Mouse (Mus musculus): ENCODE data around the gene Nlrc3. TPM values are rescaled to one million over a fixed set of nuclear protein-coding genes. Genes with fewer than 3 reads are reported as not detected.
A peak's percentile ranks its signal among the peaks of the same experiment; 100 is the strongest.
"Not testable (repeated sequence)": the region's sequence is repeated elsewhere in the genome, so short reads cannot be mapped to it uniquely, and the experiment has no call there.

Nlrc3 gene
- polyA plus RNA-seq (2015; fragmentation: Nextera tagmentation; extraction: Ambion mirVana): 1.00 and 1.0 TPM in 2 replicates

- Histone ChIP-seq H3K4me2 (replicated peaks) (no peak within 1 kb of the TSS), H3K27ac (no peak within 1 kb of the TSS), H3K4me1 (replicated peaks) (0 out of 2 replicates have a peak, but pooled peaks cover 2% of the 10 kb centered on the region), H3K27me3 (replicated peaks) (no peaks in the 10 kb centered on the region), H3K9ac (no peak within 1 kb of the TSS), H3K36me3 (peaks cover 26% of the 10 kb centered on the region), H3K4me3 (replicated peaks) (no peak within 1 kb of the TSS), H3K9me3 (no peaks in the 10 kb centered on the region)
- ATAC-seq: peak; percentile 56
- 61% methylated on average over 4 of the region's 4 CpGs for WGBS
Measured at GRCm38 (mm10) chr16:3976251-3976671, at the start of gene Nlrc3. Gene Nlrc3, minus strand, starts transcription at chr16:3976632.

DNA sequence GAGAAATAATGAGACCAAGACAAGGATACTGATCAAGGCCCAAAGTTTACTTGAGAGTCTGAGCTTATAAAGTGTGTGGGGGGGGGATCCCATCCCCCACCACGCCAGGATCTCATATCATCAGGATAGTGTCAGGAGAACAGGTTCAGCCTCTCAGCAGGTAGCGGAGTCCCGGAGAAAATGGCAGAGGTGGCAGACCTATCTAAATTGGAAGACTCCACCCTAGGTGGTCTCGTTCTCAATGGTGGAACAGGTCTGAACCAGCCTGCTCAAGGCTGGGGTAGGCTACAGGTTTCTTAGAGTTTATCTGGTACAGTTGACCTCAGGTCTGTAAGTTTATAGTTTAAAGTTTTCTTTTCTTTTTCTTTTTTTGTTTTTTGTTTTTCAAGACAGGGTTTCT is 46.3 kb upstream of the Nlrc3 start:
- Histone ChIP-seq H3K4me1 (replicated peaks) (no peaks in the 10 kb centered on the region), H3K27me3 (replicated peaks) (no peaks in the 10 kb centered on the region), H3K9ac (no peak overlapping the region), H3K4me3 (replicated peaks) (no peak overlapping the region), H3K9me3 (no peaks in the 10 kb centered on the region), H3K36me3 (no peaks in the 10 kb centered on the region), H3K27ac (no peak overlapping the region), H3K4me2 (replicated peaks) (no peak overlapping the region)
- ATAC-seq: no peak
- 76% methylated on average over 4 of the region's 4 CpGs for WGBS

- Histone ChIP-seq H3K4me3 (replicated peaks) (no peak overlapping the region), H3K4me1 (replicated peaks) (no peaks in the 10 kb centered on the region)
- ATAC-seq: no peak
Measured at GRCm38 (mm10) chr16:4021241-4021640, 44.8 kb upstream of the Nlrc3 start.

GRCm38 (mm10) chr16:4017466-4017865 is 41.0 kb upstream of the Nlrc3 start:
- WGBS: 77% methylated on average over 6 of the region's 6 CpGs
- not testable (repeated sequence) for H3K9me3 ChIP-seq; H3K9ac ChIP-seq; H3K4me3 ChIP-seq (replicated peaks); H3K27ac ChIP-seq; H3K4me2 ChIP-seq (replicated peaks); H3K27me3 ChIP-seq (replicated peaks); ATAC-seq; H3K4me1 ChIP-seq (replicated peaks); H3K36me3 ChIP-seq

More at GRCm38 (mm10) chr16:4021241-4021640, 44.8 kb upstream of the Nlrc3 start:
- 78% methylated on average over 1 of the region's 1 CpGs for WGBS
- H3K27me3 ChIP-seq (replicated peaks): no peaks in the 10 kb centered on the region
- H3K27ac ChIP-seq: no peak overlapping the region
- H3K9me3 ChIP-seq: no peaks in the 10 kb centered on the region
- H3K36me3 ChIP-seq: no peaks in the 10 kb centered on the region
- no peak overlapping the region for H3K9ac ChIP-seq
- H3K4me2 ChIP-seq (replicated peaks): no peak overlapping the region

DNA sequence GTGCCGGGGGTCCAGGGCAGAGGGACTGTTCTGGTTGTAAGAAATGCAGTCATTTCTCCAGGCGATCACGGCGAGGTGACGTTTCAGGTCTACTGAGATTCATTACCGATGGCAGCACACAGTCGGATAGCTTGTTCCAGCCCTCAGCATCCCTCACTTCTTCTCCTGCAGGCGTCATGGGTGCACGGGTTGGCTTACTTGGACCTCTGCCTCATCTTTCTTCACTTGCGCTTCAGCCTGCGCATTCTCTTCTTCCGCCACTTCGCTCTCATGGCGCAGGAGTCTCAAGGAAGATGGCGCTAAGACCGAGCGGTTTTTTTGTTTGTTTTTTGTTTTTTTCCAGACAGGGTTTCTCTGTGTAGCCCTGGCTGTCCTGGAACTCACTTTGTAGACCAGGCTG is 40.4 kb upstream of the Nlrc3 start:
- not testable (repeated sequence) for ATAC-seq; H3K4me3 ChIP-seq (replicated peaks); H3K36me3 ChIP-seq; H3K27ac ChIP-seq; H3K4me2 ChIP-seq (replicated peaks); H3K27me3 ChIP-seq (replicated peaks); H3K9ac ChIP-seq; H3K9me3 ChIP-seq; H3K4me1 ChIP-seq (replicated peaks)
- WGBS: 87% methylated on average over 17 of the region's 17 CpGs

DNA sequence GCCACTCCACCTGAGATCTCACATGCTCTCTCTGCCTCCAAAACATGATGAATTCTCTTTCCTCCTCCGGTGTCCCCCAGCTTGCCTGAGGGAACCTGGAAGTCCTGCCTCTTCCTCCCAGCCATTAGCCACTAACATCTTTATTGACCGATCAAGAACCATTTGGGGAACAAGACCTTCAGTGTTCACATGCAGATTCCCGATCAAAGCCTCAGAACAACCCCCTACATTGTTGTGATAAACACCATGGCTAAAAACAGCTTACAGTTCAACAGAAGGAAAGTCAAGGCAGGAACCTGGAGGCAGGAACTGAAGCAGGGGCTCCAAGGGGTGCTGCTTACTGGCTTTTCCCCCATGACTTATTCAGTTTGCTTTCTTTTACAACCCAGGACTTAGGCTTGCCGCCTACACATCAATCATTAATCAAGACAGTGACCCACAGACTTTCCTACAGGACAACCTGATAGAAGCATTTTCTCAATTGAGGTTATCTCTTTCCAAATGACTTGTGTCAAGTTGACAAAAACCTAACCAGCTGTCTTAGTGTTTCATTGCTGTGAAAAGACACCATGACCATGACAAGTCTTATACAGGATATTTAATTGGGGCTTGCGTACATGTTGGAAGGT is 37.7 kb upstream of the Nlrc3 start:
- no peak overlapping the region for H3K27ac ChIP-seq

GRCm38 (mm10) chr16:4012882-4013570 is 36.6 kb upstream of the Nlrc3 start:
- H3K4me3 ChIP-seq (replicated peaks): no peak overlapping the region
- H3K27ac ChIP-seq: no peak overlapping the region
- peak; percentile 87 for ATAC-seq
- H3K4me1 ChIP-seq (replicated peaks): no peaks in the 10 kb centered on the region
- H3K9me3 ChIP-seq: no peaks in the 10 kb centered on the region
- 58% methylated on average over 4 of the region's 4 CpGs for WGBS
- no peak overlapping the region for H3K9ac ChIP-seq
- H3K4me2 ChIP-seq (replicated peaks): no peak overlapping the region
- H3K36me3 ChIP-seq: no peaks in the 10 kb centered on the region
- H3K27me3 ChIP-seq (replicated peaks): no peaks in the 10 kb centered on the region

More for the DNA sequence above, 37.7 kb upstream of the Nlrc3 start:
- WGBS: 74% methylated on average over 5 of the region's 5 CpGs
- Histone ChIP-seq H3K4me3 (replicated peaks) (no peak overlapping the region), H3K9ac (no peak overlapping the region), H3K36me3 (no peaks in the 10 kb centered on the region), H3K27me3 (replicated peaks) (no peaks in the 10 kb centered on the region), H3K4me2 (replicated peaks) (no peak overlapping the region), H3K4me1 (replicated peaks) (no peaks in the 10 kb centered on the region), H3K9me3 (no peaks in the 10 kb centered on the region)
- ATAC-seq: no peak

- H3K9ac ChIP-seq: peak within 1 kb of the TSS; percentile 90
- H3K4me1 ChIP-seq (replicated peaks): peaks cover 11% of the 10 kb centered on the region; the same call in 1 of the 2 replicates
- peak within 1 kb of the TSS; percentile 86 for H3K27ac ChIP-seq
- H3K4me2 ChIP-seq (replicated peaks): peak within 1 kb of the TSS; percentile 78
- ATAC-seq: peak; percentile 98
- no peaks in the 10 kb centered on the region for H3K9me3 ChIP-seq
- peaks cover 11% of the 10 kb centered on the region; the same call in 1 of the 2 replicates for H3K36me3 ChIP-seq
- no peaks in the 10 kb centered on the region for H3K27me3 ChIP-seq (replicated peaks)
- peak within 1 kb of the TSS; percentile 85 for H3K4me3 ChIP-seq (replicated peaks)
- WGBS: 1% methylated on average over 58 of the region's 58 CpGs
Measured at GRCm38 (mm10) chr16:4003489-4004398, 27.3 kb upstream of the Nlrc3 start, which contains the start of gene Slx4. Gene Slx4, minus strand, starts transcription at chr16:4003770.

- no peak for ATAC-seq
- no peak overlapping the region for H3K4me3 ChIP-seq (replicated peaks)
- H3K27ac ChIP-seq: no peak overlapping the region
- peaks cover 64% of the 10 kb centered on the region for H3K36me3 ChIP-seq
- 93% methylated on average over 4 of the region's 4 CpGs for WGBS
- H3K4me2 ChIP-seq (replicated peaks): no peak overlapping the region
- no peaks in the 10 kb centered on the region for H3K4me1 ChIP-seq (replicated peaks)
- H3K27me3 ChIP-seq (replicated peaks): no peaks in the 10 kb centered on the region
- no peaks in the 10 kb centered on the region for H3K9me3 ChIP-seq
- H3K9ac ChIP-seq: no peak overlapping the region
Measured at GRCm38 (mm10) chr16:3988410-3988809, 12.0 kb upstream of the Nlrc3 start.

DNA sequence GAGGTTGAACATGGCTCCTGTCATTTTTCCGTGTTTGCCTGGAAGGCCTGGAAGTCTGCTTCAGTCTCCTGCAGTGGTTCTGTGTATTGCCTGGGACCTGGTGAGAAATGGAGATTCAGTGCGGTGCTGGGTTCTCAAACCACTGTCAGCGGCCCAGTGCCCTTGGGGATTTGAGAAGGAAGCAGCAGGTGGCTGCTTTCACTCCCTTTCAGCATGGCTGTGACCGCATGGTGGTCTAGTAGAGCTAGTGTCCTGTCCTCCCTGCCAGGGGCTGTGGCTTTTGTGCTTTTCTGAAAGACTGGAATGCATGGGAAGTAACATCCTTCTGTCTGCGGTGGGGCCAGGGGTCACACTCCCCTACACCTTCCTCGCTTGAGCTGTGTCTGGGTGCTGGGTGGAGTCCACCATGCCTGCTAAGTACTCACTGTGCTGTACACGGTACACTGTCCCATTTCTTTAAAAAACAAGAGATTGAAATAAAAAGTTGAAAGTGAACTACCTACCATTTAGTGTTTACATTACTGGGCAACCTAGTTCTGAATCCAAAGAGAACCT is 6.8 kb upstream of the Nlrc3 start:
- Histone ChIP-seq H3K27ac (no peak overlapping the region), H3K4me2 (replicated peaks) (no peak overlapping the region), H3K4me3 (replicated peaks) (no peak overlapping the region), H3K27me3 (replicated peaks) (no peaks in the 10 kb centered on the region), H3K36me3 (peaks cover 79% of the 10 kb centered on the region), H3K4me1 (replicated peaks) (no peaks in the 10 kb centered on the region), H3K9me3 (no peaks in the 10 kb centered on the region), H3K9ac (no peak overlapping the region)
- 86% methylated on average over 7 of the region's 7 CpGs for WGBS
- no peak for ATAC-seq

DNA sequence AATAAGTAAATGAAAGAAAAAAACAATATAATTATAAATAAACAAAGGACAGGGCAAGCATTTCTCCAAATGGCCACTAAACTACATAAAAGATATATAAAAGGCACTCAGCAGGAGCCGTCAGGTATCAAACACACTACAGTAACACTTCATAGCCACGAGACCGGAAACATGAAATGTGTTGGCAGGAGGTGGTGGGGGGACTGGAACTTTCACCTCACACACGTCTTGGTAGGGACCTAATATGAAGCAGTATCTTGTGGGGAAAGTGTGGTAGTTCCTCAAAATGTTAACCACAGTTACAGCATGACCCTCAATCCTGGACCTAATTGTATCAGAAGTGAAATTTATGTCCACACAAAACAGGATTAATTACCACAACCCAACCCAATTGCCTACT is 5.7 kb upstream of the Nlrc3 start:
- H3K9ac ChIP-seq: no peak overlapping the region
- ATAC-seq: no peak
- H3K9me3 ChIP-seq: no peaks in the 10 kb centered on the region
- H3K36me3 ChIP-seq: peaks cover 69% of the 10 kb centered on the region
- H3K27ac ChIP-seq: no peak overlapping the region
- 90% methylated on average over 4 of the region's 4 CpGs for WGBS
- no peak overlapping the region for H3K4me3 ChIP-seq (replicated peaks)
- H3K27me3 ChIP-seq (replicated peaks): no peaks in the 10 kb centered on the region
- no peaks in the 10 kb centered on the region for H3K4me1 ChIP-seq (replicated peaks)
- no peak overlapping the region for H3K4me2 ChIP-seq (replicated peaks)

DNA sequence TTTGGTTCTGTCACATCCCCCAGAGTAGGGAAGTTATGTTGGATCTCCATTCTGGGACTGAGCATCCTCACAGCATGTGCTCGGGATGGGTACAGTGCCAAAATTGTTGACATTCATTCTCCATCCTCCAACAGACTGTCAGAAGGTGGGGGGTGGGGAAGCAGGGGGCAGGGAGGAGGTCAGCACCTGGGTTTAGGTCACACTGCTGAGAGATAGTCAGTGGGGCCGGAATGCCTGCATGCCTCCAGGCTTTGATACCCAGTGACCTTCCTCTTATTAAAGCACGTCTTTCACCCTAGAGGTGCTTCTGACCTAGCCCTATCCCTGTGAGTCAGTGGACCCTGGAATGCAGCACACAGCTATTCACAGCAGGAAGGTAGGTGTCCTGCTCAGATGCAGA is 280 bp upstream of the Nlrc3 start:
- Histone ChIP-seq H3K27me3 (replicated peaks) (no peaks in the 10 kb centered on the region), H3K36me3 (peaks cover 29% of the 10 kb centered on the region), H3K9me3 (no peaks in the 10 kb centered on the region), H3K4me3 (replicated peaks) (no peak overlapping the region), H3K27ac (no peak overlapping the region), H3K4me2 (replicated peaks) (no peak overlapping the region), H3K9ac (no peak overlapping the region), H3K4me1 (replicated peaks) (0 out of 2 replicates have a peak, but pooled peaks cover 2% of the 10 kb centered on the region)
- no peak for ATAC-seq
- 32% methylated on average over 3 of the region's 3 CpGs for WGBS

Data from intestine, embryonic 15.5 days (tissue).